Mouse (Mus musculus) heart, postnatal 0 days (tissue): ENCODE measurements around the gene Rdh14. TPM values are rescaled to one million over a fixed set of nuclear protein-coding genes. Genes with fewer than 3 reads are reported as not detected.
A peak's percentile ranks its signal among the peaks of the same experiment; 100 is the strongest.

ENCODE experiments used
- ATAC-seq: fragments of 200-750 bp; cut with Nextera tagmentation; 2 replicates; pipeline ENCODE4 v1.8.0; 2017; ENCODE audit warnings: low read depth, moderate number of reproducible peaks, moderate library complexity; ENCODE audit not compliant: insufficient read depth
- DNase-seq: peaks from one replicate; pipeline ENCODE4 v3.0.0-alpha.2; 2016; ENCODE audit warnings: low spot score
- H3K27ac ChIP-seq: fragments of 300-500 bp; sonication (generic); 2 replicates; pipeline ENCODE4 v1.5.1; 2014; ENCODE audit warnings: low read depth, mild to moderate bottlenecking
- H3K27me3 ChIP-seq: fragments of 300-500 bp; sonication (generic); 2 replicates; pipeline ENCODE4 v1.6.1; 2014; ENCODE audit warnings: low read length, mixed read lengths; ENCODE audit not compliant: control insufficient read depth, insufficient read depth
- H3K36me3 ChIP-seq: fragments of 300-500 bp; sonication (generic); replicated peaks from 2 replicates; pipeline ENCODE4 v1.6.1; 2014; ENCODE audit warnings: low read length, mixed read lengths; ENCODE audit not compliant: control insufficient read depth, insufficient read depth
- H3K4me1 ChIP-seq: fragments of 300-500 bp; sonication (generic); 2 replicates; pipeline ENCODE4 v1.6.1; 2014; ENCODE audit warnings: antibody characterized with exemption; ENCODE audit not compliant: control insufficient read depth, insufficient read depth
- H3K4me2 ChIP-seq: fragments of 300-500 bp; sonication (generic); 2 replicates; pipeline ENCODE4 v1.6.1; 2014; ENCODE audit warnings: low read depth, mild to moderate bottlenecking, low read length, moderate library complexity
- H3K4me3 ChIP-seq: fragments of 300-500 bp; sonication (generic); 2 replicates; pipeline ENCODE4 v1.5.1; 2014; ENCODE audit warnings: low read depth, low read length
- H3K9ac ChIP-seq: fragments of 300-500 bp; sonication (generic); replicated peaks from 2 replicates; pipeline ENCODE4 v1.6.1; 2014; ENCODE audit warnings: low read depth, low read length, mixed read lengths
- H3K9me3 ChIP-seq: fragments of 300-500 bp; sonication (generic); replicated peaks from 2 replicates; pipeline ENCODE4 v1.6.1; 2016; ENCODE audit warnings: low read length; ENCODE audit not compliant: control insufficient read depth
- CTCF ChIP-seq: IDR thresholded peaks from 2 replicates; pipeline ENCODE4 v1.5.1; 2016; ENCODE audit warnings: antibody characterized with exemption, control low read depth, low read depth
- EP300 ChIP-seq: IDR thresholded peaks from 2 replicates; pipeline ENCODE4 v1.6.1; 2016; ENCODE audit warnings: antibody characterized with exemption, low read depth
- WGBS: fragments of 180-500 bp; shearing (Covaris S2); extraction: QIAGEN DNeasy Blood & Tissue Kit; methylation state at CpG from one replicate; pipeline ENCODE4 v1.1.7; 2014; 5-methylcytosine and 5-hydroxymethylcytosine counted together
- polyA plus RNA-seq: library from polyadenylated mRNA; unstranded; fragments of >200 nt; fragmentation: Nextera tagmentation; extraction: Ambion mirVana; gene quantifications from 2 replicates; pipeline ENCODE4 v1.2.1, GENCODE M21; 2015
- total RNA-seq: library from RNA; depleted of rRNA; stranded (reverse); fragments of >200 nt; gene quantifications from 2 replicates; pipeline ENCODE4 v1.2.3, GENCODE M21; 2014; ENCODE audit warnings: low replicate concordance; rRNA removed

The Rdh14 gene
- total and polyA plus RNA-seq, 2 experiments from 2014 or later = 56.9 to 90.7 TPM

- WGBS = 86% methylated on average over 1 of the region's 1 CpGs
- no peak for TF ChIP-seq CTCF
- TF ChIP-seq EP300 = no peak
- no peak for ATAC-seq
Observed at GRCm38 (mm10) chr12:10430999-10431398, 40.4 kb downstream of the Rdh14 start.

GRCm38 (mm10) chr12:10438054-10439001, 47.8 kb downstream of the Rdh14 start:
- Histone ChIP-seq H3K27me3 (no peaks in the 10 kb centered on the region), H3K4me3 (no peak overlapping the region), H3K27ac (no peak overlapping the region), H3K9ac (no peak overlapping the region), H3K4me1 (no peaks in the 10 kb centered on the region), H3K36me3 (no peaks in the 10 kb centered on the region), H3K9me3 (no peaks in the 10 kb centered on the region), H3K4me2 (no peak overlapping the region)
- 29% methylated on average over 15 of the region's 15 CpGs for WGBS
- ATAC-seq = peak; percentile 39; the same call in 1 of the 2 replicates
- TF ChIP-seq CTCF = peak; percentile 92
- no peak for TF ChIP-seq EP300
- peak; percentile 73 for DNase-seq

More at GRCm38 (mm10) chr12:10430999-10431398, 40.4 kb downstream of the Rdh14 start:
- Histone ChIP-seq H3K9me3 (no peaks in the 10 kb centered on the region), H3K27me3 (no peaks in the 10 kb centered on the region), H3K36me3 (no peaks in the 10 kb centered on the region), H3K4me2 (no peak overlapping the region), H3K4me3 (no peak overlapping the region), H3K9ac (no peak overlapping the region), H3K4me1 (no peaks in the 10 kb centered on the region), H3K27ac (no peak overlapping the region)
- DNase-seq = no peak

GRCm38 (mm10) chr12:10439483-10440235, 49.1 kb downstream of the Rdh14 start:
- no peak overlapping the region for H3K9ac ChIP-seq
- no peaks in the 10 kb centered on the region for H3K27me3 ChIP-seq
- no peak overlapping the region for H3K4me3 ChIP-seq
- H3K9me3 ChIP-seq = no peaks in the 10 kb centered on the region
- no peak for TF ChIP-seq EP300
- no peak for TF ChIP-seq CTCF
- no peak overlapping the region for H3K27ac ChIP-seq
- ATAC-seq = no peak
- H3K4me2 ChIP-seq = no peak overlapping the region
- no peak for DNase-seq
- WGBS = 56% methylated on average over 14 of the region's 14 CpGs
- H3K36me3 ChIP-seq = no peaks in the 10 kb centered on the region
- H3K4me1 ChIP-seq = no peaks in the 10 kb centered on the region

Other genes starting within 250 kb of the Rdh14 start
- gene Nt5c1b, start 20.8 kb upstream of the Rdh14 start, total RNA-seq = not detected in 2 replicates
- gene Nt5c1b, start 20.8 kb upstream of the Rdh14 start, polyA plus RNA-seq = not detected in 2 replicates